Mouse (Mus musculus) thymus, adult 2 months (tissue): ENCODE data around the gene P3h4.

Experiments
- CTCF ChIP-seq: fragments of 200-500 bp; IDR thresholded peaks from 2 replicates; pipeline ENCODE4 v1.5.1; 2012; ENCODE audit warnings: mild to moderate bottlenecking, control low read depth, low read length, moderate library complexity, borderline replicate concordance; ENCODE audit not compliant: control insufficient read depth, poor library complexity, insufficient read depth; ENCODE audit errors: extremely low read depth
- POLR2A ChIP-seq: fragments of 200-500 bp; IDR thresholded peaks from 2 replicates; pipeline ENCODE4 v1.6.1; 2012; ENCODE audit warnings: mild to moderate bottlenecking, low read length, control low read depth, moderate library complexity; ENCODE audit not compliant: control insufficient read depth, poor library complexity, insufficient read depth; ENCODE audit errors: extremely low read depth

DNA sequence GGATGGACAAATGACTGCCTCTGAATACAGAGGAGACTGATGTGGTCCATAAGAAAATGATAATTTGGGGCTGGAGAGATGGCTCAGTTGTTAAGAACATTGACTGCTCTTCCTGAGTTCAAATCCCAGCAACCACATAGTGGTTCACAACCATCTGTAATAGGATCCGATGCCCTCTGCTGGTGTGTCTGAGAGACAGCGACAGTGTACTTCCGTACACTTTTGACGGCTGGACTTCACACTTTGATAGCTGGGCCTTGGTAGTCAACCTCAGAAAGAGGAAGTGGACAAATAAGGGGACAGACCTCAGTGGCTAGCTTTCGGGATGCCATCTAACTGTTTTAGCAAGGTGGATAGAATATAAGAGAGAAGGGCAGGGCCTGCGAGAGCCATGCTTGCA lies 54.5 kb downstream of the P3h4 start:
- TF ChIP-seq CTCF (no peak), POLR2A (no peak)
